Mouse (Mus musculus) NIH3T3 (cell line): ENCODE results near the gene Map3k4.
"Not testable (repeated sequence)": the region's sequence is repeated elsewhere in the genome, so short reads cannot be mapped to it uniquely, and the experiment has no call there.

Experiments used
- DNase-seq: peaks from one replicate; pipeline ENCODE4 v3.0.0-alpha.2; 2012; ENCODE audit warnings: low read depth

The Map3k4 gene

DNA sequence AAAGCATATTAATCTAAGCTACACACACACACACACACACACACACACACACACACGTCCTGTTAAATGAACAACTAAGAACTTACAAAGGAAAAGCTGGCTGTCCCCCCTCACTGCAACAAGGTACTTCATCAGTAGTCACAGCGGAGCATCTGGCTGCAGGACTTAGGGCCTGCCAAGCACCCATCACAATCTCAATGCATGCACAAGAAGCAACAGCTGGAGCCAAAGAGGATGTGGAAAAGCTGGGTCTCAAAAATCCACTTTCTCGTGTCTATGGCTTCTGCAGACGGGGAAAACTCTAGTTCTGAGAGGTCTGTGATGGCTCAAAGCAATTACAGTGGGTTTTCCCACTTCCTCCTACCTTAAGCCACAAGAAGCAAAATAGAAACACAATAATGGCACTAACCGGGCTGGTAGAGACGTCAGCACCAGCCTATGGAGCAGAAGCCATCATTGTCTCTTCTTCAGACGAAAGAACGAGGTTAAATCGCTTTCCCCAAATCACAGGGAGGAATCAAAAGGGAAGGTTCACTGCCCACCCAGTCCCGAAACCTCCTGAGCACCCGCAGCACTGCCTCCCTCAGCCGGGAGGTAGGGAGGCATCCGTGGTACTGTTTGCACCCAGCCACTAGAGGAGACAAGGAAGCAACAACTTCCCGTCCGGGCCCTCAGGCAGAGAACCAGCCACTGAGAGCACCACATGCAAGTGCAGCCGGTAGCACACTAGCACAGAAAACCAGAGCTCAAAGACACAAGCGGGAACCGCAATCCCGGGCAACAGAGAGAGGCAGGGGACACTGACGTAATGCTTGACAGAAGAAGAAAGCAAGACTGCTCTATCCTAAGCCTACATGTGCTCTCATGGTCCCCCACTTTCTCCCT, 11.1 kb downstream of the Map3k4 start:
- no peak for DNase-seq

GRCm38 (mm10) chr17:12304658-12305057, 13.9 kb downstream of the Map3k4 start:
- DNase-seq, result no peak

DNA sequence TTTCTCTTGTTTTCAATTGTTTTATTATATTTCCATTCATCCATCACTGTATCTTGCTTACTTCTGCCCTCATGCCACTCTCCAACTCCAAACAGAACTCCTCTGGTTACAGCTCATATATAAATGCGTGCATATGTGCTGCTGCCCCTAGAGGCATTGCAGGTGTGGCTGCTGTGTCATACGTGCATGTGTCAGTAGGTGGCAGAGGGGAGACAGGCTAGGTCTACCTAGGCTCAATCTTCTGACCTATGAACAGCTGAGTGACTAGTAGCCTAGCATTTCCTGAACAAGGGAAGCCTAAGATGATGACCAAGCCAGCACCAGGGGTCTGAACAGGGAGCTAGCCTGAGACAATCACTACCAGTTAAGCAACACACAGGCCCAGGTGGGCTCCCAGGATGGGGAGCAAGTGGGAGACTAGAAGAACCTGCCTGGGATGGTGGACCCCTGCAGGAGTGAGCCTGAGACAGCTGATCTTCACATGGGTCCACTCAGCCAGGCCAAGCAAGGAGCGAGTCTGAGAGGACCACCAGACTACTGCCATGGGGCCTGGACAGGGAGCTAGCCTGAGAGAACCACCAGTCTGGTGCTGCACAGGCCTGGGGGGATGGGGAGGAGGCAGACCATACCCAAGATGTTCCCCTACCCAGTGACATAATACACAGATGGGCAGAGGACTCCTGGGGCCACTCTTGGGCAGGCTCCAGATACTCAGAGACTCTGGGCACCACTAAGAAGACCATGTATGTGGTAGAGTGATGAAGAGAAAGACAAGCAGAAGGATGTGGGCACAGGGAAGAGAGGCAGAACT, 17.5 kb downstream of the Map3k4 start:
- peak; percentile 35 for DNase-seq

DNA sequence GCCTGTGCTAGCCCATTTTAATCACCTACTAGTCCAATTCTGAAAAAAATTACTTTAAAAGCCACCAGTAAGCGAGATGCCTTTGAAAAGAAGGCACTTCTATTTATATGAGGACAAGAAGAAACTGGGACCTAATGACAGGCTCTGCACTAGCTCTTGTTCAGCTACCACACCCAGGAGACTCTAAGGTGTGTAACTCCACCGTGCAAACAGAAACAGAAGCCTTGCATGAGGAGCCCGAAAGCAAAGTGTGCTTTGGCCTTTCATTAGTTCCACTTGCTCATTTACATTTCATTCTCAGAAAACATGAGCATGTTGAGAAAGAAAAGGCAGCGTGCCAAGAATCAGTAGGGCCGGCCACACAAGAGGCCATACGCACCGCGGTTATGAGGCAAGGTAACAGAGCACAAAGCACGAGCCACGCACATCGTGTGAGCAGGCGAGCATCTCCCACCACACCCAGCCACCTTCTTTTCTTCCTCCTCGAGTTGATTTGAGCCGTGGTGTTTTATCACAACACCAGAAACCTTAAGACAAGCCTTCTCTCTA, 18.4 kb downstream of the Map3k4 start:
- no peak for DNase-seq

GRCm38 (mm10) chr17:12299371-12299770, 19.2 kb downstream of the Map3k4 start:
- DNase-seq, result no peak

GRCm38 (mm10) chr17:12297978-12298377, 20.6 kb downstream of the Map3k4 start:
- DNase-seq, result no peak

- peak; percentile 36 for DNase-seq
These were observed 21.3 kb downstream of the Map3k4 start for GRCm38 (mm10) chr17:12297292-12297691.

DNA sequence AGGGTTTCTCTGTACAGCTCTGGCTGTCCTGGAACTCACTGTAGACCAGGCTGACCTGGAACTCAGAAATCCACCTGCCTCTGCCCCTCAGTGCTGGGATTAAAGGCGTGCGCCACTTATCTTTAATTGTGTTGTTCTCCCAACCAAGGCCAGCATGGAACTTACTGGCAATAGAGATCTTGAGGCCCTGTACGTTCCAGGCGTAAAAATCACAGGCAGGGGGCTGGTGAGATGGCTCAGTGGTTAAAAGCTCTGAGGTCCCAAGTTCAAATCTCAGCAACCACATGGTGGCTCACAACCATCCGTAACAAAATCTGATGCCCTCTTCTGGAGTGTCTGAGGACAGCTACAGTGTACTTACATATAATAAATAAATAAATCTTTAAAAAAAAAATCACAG, 22.7 kb downstream of the Map3k4 start:
- not testable (repeated sequence) for DNase-seq

- no peak for DNase-seq
These were observed 24.2 kb downstream of the Map3k4 start for GRCm38 (mm10) chr17:12294424-12294823.

DNA sequence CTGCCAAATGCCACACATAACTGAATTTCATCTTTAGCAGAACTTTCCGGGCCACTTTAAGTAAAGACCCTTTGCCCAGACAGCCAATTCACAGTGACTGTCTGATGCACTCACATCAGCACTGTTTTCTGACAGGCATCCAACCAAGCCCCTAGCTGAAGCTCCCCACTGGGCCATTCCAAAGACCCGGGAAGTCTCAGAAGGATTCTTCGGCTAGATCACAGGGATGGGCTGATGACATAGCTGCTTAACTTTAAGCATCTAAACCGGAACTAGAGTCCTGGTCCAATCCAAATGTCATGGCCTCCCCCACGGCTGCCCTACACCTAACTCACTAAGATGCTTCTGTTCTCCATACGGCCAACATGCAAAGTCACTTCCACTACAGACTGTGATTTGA, 25.0 kb downstream of the Map3k4 start:
- no peak for DNase-seq

DNA sequence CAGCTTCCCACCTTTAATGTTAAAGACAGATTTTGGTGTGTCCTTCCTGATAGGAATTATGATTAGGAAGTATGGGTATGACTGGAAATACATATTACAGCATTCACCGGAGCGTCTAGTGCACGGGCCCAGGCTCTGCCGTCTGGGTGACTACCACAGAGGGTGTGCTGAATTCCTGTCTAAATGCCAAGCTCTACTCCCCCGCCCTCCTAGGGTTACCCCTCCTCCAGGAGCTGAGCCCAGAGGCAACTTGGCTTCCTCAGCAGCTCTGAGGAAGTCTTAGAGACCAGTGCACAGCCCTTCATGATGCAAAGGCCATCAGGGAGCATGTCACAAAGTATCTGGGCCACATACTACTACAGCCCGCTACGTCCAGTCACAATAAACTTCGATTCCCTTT, 25.7 kb downstream of the Map3k4 start:
- DNase-seq, result peak; percentile 57

- DNase-seq, result no peak
These were observed 26.2 kb downstream of the Map3k4 start for GRCm38 (mm10) chr17:12292356-12292755.

- no peak for DNase-seq
These were observed 27.4 kb downstream of the Map3k4 start for GRCm38 (mm10) chr17:12291151-12291550.

DNA sequence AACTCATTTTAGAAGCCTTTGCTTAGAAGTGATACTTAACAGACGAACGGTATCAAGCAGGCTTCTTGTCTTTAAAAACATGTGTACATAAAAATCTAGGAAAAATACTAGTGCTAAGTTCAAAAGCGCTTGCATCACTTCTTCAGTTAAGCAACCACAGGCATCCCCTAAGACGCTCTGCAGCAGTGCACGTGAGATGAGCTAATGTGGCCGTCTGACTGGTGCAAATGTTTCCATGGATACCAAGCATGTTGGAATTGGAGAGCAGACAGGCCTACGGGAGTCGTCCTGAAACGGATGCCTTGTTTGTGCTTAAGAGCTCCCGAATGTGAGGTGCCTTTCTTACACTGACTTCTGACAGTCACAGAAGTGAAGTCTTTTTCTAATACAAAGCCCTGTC, 27.9 kb downstream of the Map3k4 start:
- DNase-seq, result peak; percentile 93

- not testable (repeated sequence) for DNase-seq
These were observed 28.8 kb downstream of the Map3k4 start for GRCm38 (mm10) chr17:12289836-12290235.

GRCm38 (mm10) chr17:12288871-12289270, 29.7 kb downstream of the Map3k4 start:
- DNase-seq, result peak; percentile 43

- DNase-seq, result no peak
These were observed 38.8 kb downstream of the Map3k4 start for GRCm38 (mm10) chr17:12279810-12280209.

- DNase-seq, result no peak
These were observed 40.5 kb downstream of the Map3k4 start for GRCm38 (mm10) chr17:12278073-12278472.

GRCm38 (mm10) chr17:12277297-12277696, 41.3 kb downstream of the Map3k4 start:
- no peak for DNase-seq

- no peak for DNase-seq
These were observed 41.9 kb downstream of the Map3k4 start for GRCm38 (mm10) chr17:12276496-12277200.

DNA sequence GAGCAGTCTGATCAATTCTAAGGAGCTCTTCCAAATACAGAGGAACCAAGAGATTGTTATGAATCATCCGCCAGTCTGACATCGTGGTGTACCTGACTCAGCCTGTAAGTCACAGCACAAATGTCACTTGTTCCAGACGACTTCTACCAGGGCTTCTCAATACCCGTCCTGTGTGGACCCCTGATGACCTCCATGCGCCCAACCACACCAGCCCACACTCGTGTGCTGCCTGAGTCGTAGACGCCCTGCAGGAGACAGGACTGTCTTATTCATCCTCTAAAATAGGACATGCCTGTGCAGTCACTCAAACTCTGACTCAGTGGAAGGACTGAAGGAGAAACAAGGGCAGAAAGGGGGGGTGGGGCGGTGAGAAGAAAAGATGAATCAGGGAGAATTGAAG, 42.8 kb downstream of the Map3k4 start:
- DNase-seq, result peak; percentile 78

DNA sequence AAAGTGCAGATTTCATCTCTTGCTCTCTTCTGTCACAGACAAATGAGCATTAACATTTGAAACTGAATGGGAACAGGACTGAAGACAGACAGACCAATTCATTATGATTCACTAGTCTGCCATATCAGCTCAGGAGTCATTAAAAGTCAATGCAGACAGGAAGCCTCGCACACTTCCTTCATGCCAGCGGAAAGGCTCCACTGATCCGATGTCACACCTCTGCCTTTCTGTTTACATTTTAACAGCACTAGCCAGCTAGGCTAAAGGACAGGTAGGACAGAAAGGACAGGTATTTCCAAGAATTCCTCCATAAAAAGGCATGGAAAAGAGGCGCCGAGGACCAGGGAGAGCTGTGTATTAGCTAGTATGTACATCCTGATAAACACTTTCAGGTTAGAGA, 45.6 kb downstream of the Map3k4 start:
- no peak for DNase-seq
